Mouse (Mus musculus): Measurements from ENCODE around the gene Tex26. TPM values are rescaled to one million over a fixed set of nuclear protein-coding genes. Genes with fewer than 3 reads are reported as not detected.
A peak's percentile ranks its signal among the peaks of the same experiment; 100 is the strongest.

Tex26 gene
- total and polyA plus RNA-seq, 3 experiments: not detected

DNA sequence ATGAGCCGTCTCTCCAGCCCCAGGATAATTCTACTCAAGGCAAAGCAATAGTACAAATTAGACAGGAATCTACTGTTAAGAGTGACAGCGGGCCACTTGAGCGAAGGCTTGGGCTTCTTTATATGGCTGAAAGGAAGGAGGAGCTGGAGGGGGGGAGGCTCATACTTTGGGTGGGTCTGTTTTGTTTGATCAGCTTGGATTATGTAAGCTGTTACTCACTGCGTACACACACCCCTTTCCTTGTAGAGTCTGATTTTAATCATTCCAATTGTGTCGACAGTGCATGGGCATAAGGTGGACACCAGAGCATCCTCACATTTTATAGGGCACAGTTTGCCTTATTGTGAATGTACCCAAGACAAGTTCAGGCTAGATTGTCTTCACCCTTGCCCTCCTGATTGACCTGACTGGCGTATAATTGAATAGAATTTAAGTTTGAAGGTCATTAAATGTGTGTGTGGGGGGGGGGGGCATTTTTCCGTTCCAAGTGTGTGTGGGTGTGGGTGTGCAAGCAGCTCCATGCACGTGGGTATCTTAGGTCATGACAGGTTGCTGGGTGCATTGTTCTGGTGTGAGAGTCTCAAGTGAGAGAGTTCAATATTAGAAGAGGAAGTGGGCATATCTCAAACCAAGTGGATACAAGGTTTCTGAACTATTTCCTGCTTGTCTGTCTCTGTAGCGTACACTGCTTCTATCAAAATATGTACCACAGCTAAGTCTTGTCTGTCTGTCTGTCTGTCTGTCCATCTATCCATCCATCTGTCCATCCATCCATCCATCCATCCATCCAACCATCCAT is 24.9 kb upstream of the Tex26 start:
- H3K4me2 ChIP-seq (ENCODE audit: insufficient read depth, low read depth, poor library complexity, severe bottlenecking): no peak overlapping the region
- no peaks in the 10 kb centered on the region for H3K36me3 ChIP-seq (replicated peaks in 1 of 2; ENCODE audit: control insufficient read depth in 1 of 2, insufficient read depth in 1 of 2, low read length in 1 of 2)
- no peaks in the 10 kb centered on the region for H3K79me2 ChIP-seq (replicated peaks; ENCODE audit: control insufficient read depth, extremely low read depth, insufficient read depth, poor library complexity, severe bottlenecking)
- dilution Hi-C loops (cut with MboI; ENCODE audit: extremely low pct_ligation_motif_present, extremely low pct_unique_long_range_greater_than_20kb, low sequenced_read_pairs) (no loop called here), in situ Hi-C loops (cut with MboI; ENCODE audit: low pct_ligation_motif_present, low pct_unique_long_range_greater_than_20kb, low sequenced_read_pairs) (no loop called here)
- no peak overlapping the region; the same call in 1 of the 2 replicates for H3K27ac ChIP-seq (ENCODE audit: insufficient read depth, low read depth)
- TF ChIP-seq KAT2A (IDR thresholded peaks at IDR 0.05; ENCODE audit: insufficient replicate concordance, low read length): no peak
- no peak overlapping the region for H3K9ac ChIP-seq (ENCODE audit: insufficient read depth, low read depth)
- H3K4me1 ChIP-seq (ENCODE audit: control insufficient read depth in 1 of 2, insufficient read depth in 2 of 2): 0 out of 4 replicates have a peak, but pooled peaks cover 0 to 2% of the 10 kb centered on the region in 2 experiments
- H3K27me3 ChIP-seq (replicated peaks): peaks cover 16% of the 10 kb centered on the region
- H3K4me3 ChIP-seq (replicated peaks in 1 of 3; ENCODE audit: low read depth in 2 of 3, low read length in 2 of 3, poor library complexity in 1 of 3): no peak overlapping the region
- no peak for DNase-seq (ENCODE audit: extremely low read depth)
- peaks cover 2% of the 10 kb centered on the region for H3K9me3 ChIP-seq (replicated peaks; ENCODE audit: low read length)

DNA sequence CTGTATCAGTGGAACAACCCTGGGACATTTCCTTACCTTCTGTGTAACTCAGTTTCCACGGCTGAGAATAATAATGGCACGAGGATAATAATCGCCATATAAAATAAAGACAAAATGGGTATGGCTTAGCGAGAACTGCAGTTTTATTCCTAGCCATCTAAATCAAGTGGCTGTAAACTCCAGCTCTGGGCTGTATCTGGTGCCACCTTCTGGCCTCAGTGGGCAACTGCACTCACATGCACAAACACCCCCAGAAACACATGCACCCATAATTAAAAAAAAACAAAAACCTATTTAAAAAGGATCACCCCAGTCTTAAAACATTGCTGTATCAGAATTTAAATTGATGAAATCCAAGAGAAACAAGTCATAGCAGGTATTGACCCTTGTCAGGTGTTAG is 22.1 kb upstream of the Tex26 start:
- dilution Hi-C loops (cut with MboI; ENCODE audit: extremely low pct_ligation_motif_present, extremely low pct_unique_long_range_greater_than_20kb, low sequenced_read_pairs) (no loop called here), in situ Hi-C loops (cut with MboI; ENCODE audit: low pct_ligation_motif_present, low pct_unique_long_range_greater_than_20kb, low sequenced_read_pairs) (no loop called here)
- H3K9me3 ChIP-seq (replicated peaks; ENCODE audit: low read length): peaks cover 2% of the 10 kb centered on the region
- no peaks in the 10 kb centered on the region for H3K79me2 ChIP-seq (replicated peaks; ENCODE audit: control insufficient read depth, extremely low read depth, insufficient read depth, poor library complexity, severe bottlenecking)
- H3K4me3 ChIP-seq (replicated peaks in 1 of 3; ENCODE audit: low read depth in 2 of 3, low read length in 2 of 3, poor library complexity in 1 of 3): no peak overlapping the region
- peaks cover 25% of the 10 kb centered on the region for H3K27me3 ChIP-seq (replicated peaks)
- H3K27ac ChIP-seq (ENCODE audit: insufficient read depth, low read depth): no peak overlapping the region
- H3K9ac ChIP-seq (ENCODE audit: insufficient read depth, low read depth): no peak overlapping the region
- no peaks in the 10 kb centered on the region for H3K36me3 ChIP-seq (replicated peaks in 1 of 2; ENCODE audit: control insufficient read depth in 1 of 2, insufficient read depth in 1 of 2, low read length in 1 of 2)
- 0 out of 4 replicates have a peak, but pooled peaks cover 0 to 2% of the 10 kb centered on the region in 2 experiments for H3K4me1 ChIP-seq (ENCODE audit: control insufficient read depth in 1 of 2, insufficient read depth in 2 of 2)
- DNase-seq (ENCODE audit: extremely low read depth): no peak
- TF ChIP-seq NELFE (IDR thresholded peaks at IDR 0.05; ENCODE audit: low read depth, low read length) (no peak), SMC3 (IDR thresholded peaks at IDR 0.05; ENCODE audit: low read depth, low read length) (0 out of 2 replicates have a peak, but pooled peaks have one; percentile 8), PAX5 (IDR thresholded peaks at IDR 0.05; ENCODE audit: low read length) (no peak), ZKSCAN1 (IDR thresholded peaks at IDR 0.05; ENCODE audit: borderline replicate concordance, low read depth, low read length) (no peak), CTCF (conservative IDR thresholded peaks at IDR 0.05 in 1 of 2, IDR thresholded peaks at IDR 0.05 in 1 of 2; ENCODE audit: low read depth in 2 of 2, low read length in 2 of 2) (peak; percentile 25 to 38; a peak in 2 of 4 replicates)
- no peak overlapping the region for H3K4me2 ChIP-seq (ENCODE audit: insufficient read depth, low read depth, poor library complexity, severe bottlenecking)

GRCm38 (mm10) chr5:149426525-149426924 is 12.9 kb upstream of the Tex26 start:
- H3K36me3 ChIP-seq (replicated peaks in 1 of 2; ENCODE audit: control insufficient read depth in 1 of 2, insufficient read depth in 1 of 2, low read length in 1 of 2): no peaks in the 10 kb centered on the region
- H3K4me2 ChIP-seq (ENCODE audit: insufficient read depth, low read depth, poor library complexity, severe bottlenecking): no peak overlapping the region
- H3K9me3 ChIP-seq (replicated peaks; ENCODE audit: low read length): no peaks in the 10 kb centered on the region

More at GRCm38 (mm10) chr5:149426525-149426924, 12.9 kb upstream of the Tex26 start:
- in situ Hi-C loops (cut with MboI; ENCODE audit: low pct_ligation_motif_present, low pct_unique_long_range_greater_than_20kb, low sequenced_read_pairs) (no loop called here), dilution Hi-C loops (cut with MboI; ENCODE audit: extremely low pct_ligation_motif_present, extremely low pct_unique_long_range_greater_than_20kb, low sequenced_read_pairs) (no loop called here)
- TF ChIP-seq MXI1 (IDR thresholded peaks at IDR 0.05; ENCODE audit: low read depth, low read length): no peak
- TF ChIP-seq USF2 (conservative IDR thresholded peaks at IDR 0.05; ENCODE audit: low read depth, low read length): no peak
- TF ChIP-seq TBP (conservative IDR thresholded peaks at IDR 0.05; ENCODE audit: low read depth, low read length): no peak
- TF ChIP-seq ETS1 (conservative IDR thresholded peaks at IDR 0.05; ENCODE audit: low read depth, low read length): no peak
- no peak for TF ChIP-seq TCF12 (IDR thresholded peaks at IDR 0.05; ENCODE audit: low read depth, low read length)
- TF ChIP-seq CHD2 (IDR thresholded peaks at IDR 0.05; ENCODE audit: low read length): no peak
- TF ChIP-seq MYC (IDR thresholded peaks at IDR 0.05; ENCODE audit: low read depth, low read length): no peak
- TF ChIP-seq RAD21 (IDR thresholded peaks at IDR 0.05; ENCODE audit: low read depth, low read length): no peak
- no peak for TF ChIP-seq ZMIZ1 (IDR thresholded peaks at IDR 0.05; ENCODE audit: low read depth, low read length)
- TF ChIP-seq ZNF384 (IDR thresholded peaks at IDR 0.05; ENCODE audit: low read depth, low read length): no peak
- TF ChIP-seq CTCF (conservative IDR thresholded peaks at IDR 0.05 in 1 of 2, IDR thresholded peaks at IDR 0.05 in 1 of 2; ENCODE audit: low read depth in 2 of 2, low read length in 2 of 2): no peak
- Histone ChIP-seq H3K4me3 (replicated peaks in 1 of 3; ENCODE audit: low read depth in 2 of 3, low read length in 2 of 3, poor library complexity in 1 of 3) (no peak overlapping the region), H3K27ac (ENCODE audit: insufficient read depth, low read depth) (no peak overlapping the region), H3K79me2 (replicated peaks; ENCODE audit: control insufficient read depth, extremely low read depth, insufficient read depth, poor library complexity, severe bottlenecking) (no peaks in the 10 kb centered on the region), H3K9ac (ENCODE audit: insufficient read depth, low read depth) (no peak overlapping the region), H3K4me1 (ENCODE audit: control insufficient read depth in 1 of 2, insufficient read depth in 2 of 2) (peaks cover 0 to 33% of the 10 kb centered on the region in 2 experiments; a peak in 3 of 4 replicates), H3K27me3 (replicated peaks) (peaks cover 5% of the 10 kb centered on the region)
- DNase-seq (ENCODE audit: extremely low read depth): no peak
